Mouse (Mus musculus) limb, embryonic 11.5 days (tissue): ENCODE data around the gene Dhx32. TPM values are rescaled to one million over a fixed set of nuclear protein-coding genes. Genes with fewer than 3 reads are reported as not detected.
A peak's percentile ranks its signal among the peaks of the same experiment; 100 is the strongest.

ENCODE experiments used
- ATAC-seq: fragments of 200-750 bp; cut with Nextera tagmentation; 2 replicates; pipeline ENCODE4 v1.8.0; 2017; ENCODE audit warnings: low read depth; ENCODE audit not compliant: insufficient number of reproducible peaks, low FRiP score, low TSS enrichment
- DNase-seq: peaks from one replicate; pipeline ENCODE4 v3.0.0-alpha.2; 2015; ENCODE audit warnings: low spot score
- H3K27ac ChIP-seq: fragments of 300-500 bp; sonication (generic); replicated peaks from 2 replicates; pipeline ENCODE4 v1.5.1; 2014; ENCODE audit warnings: low read depth, mild to moderate bottlenecking, low read length
- H3K27me3 ChIP-seq: fragments of 300-500 bp; sonication (generic); 2 replicates; pipeline ENCODE4 v1.6.1; 2014; ENCODE audit warnings: mild to moderate bottlenecking, low read length, mixed read lengths; ENCODE audit not compliant: control insufficient read depth, insufficient read depth
- H3K36me3 ChIP-seq: fragments of 300-500 bp; sonication (generic); 2 replicates; pipeline ENCODE4 v1.6.1; 2014; ENCODE audit warnings: mild to moderate bottlenecking, low read length, moderate library complexity, mixed read lengths; ENCODE audit not compliant: control insufficient read depth, insufficient read depth
- H3K4me1 ChIP-seq: fragments of 300-500 bp; sonication (generic); 2 replicates; pipeline ENCODE4 v1.6.1; 2014; ENCODE audit warnings: low read length, mixed read lengths; ENCODE audit not compliant: control insufficient read depth, insufficient read depth
- H3K4me2 ChIP-seq: fragments of 300-500 bp; sonication (generic); 2 replicates; pipeline ENCODE4 v1.6.1; 2014; ENCODE audit warnings: low read depth, mild to moderate bottlenecking, moderate library complexity; ENCODE audit not compliant: severe bottlenecking
- H3K4me3 ChIP-seq: fragments of 300-500 bp; sonication (generic); 2 replicates; pipeline ENCODE4 v1.5.1; 2014; ENCODE audit warnings: low read depth, low read length
- H3K9ac ChIP-seq: fragments of 300-500 bp; sonication (generic); 2 replicates; pipeline ENCODE4 v1.6.1; 2014; ENCODE audit warnings: mild to moderate bottlenecking, low read length
- H3K9me3 ChIP-seq: fragments of 300-500 bp; sonication (generic); 2 replicates; pipeline ENCODE4 v1.6.1; 2016; ENCODE audit warnings: low read length; ENCODE audit not compliant: control insufficient read depth
- WGBS: fragments of 180-500 bp; shearing (Covaris S2); extraction: QIAGEN DNeasy Blood & Tissue Kit; methylation state at CpG from one replicate; pipeline ENCODE4 v1.1.7; 2014; 5-methylcytosine and 5-hydroxymethylcytosine counted together
- polyA plus RNA-seq: library from polyadenylated mRNA; unstranded; fragments of >200 nt; fragmentation: Nextera tagmentation; extraction: Ambion mirVana; gene quantifications from 2 replicates; pipeline ENCODE4 v1.2.1, GENCODE M21; 2014

Dhx32 gene
- polyA plus RNA-seq, 1 experiment from 2014 or later = 19.0 TPM

DNA sequence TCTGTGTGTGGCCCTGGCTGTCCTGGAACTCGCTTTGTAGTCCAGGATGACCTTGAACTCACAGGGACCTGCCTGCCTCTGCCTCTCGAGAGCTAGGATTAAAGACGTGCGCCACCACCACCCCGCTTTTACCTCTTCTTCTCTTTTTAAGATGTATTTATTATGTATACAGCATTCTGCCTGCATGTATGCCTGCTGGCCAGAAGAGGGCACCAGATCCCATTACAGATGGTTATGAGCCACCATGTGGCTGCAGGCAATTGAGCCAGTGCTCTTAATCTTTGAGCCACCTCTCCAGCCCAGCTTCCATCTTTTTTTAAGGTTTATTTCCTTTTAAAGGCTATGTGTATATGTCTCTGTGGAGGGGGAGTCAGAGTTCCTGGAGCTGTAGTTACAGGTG is 98.4 kb downstream of the Dhx32 start:
- Histone ChIP-seq H3K4me1 (no peaks in the 10 kb centered on the region), H3K36me3 (peaks cover 8% of the 10 kb centered on the region; the same call in 1 of the 2 replicates), H3K9ac (no peak overlapping the region), H3K4me2 (no peak overlapping the region), H3K9me3 (no peaks in the 10 kb centered on the region; the same call in 1 of the 2 replicates), H3K27ac (no peak overlapping the region), H3K27me3 (no peaks in the 10 kb centered on the region), H3K4me3 (no peak overlapping the region)
- ATAC-seq (no peak), DNase-seq (no peak)
- WGBS = 85% methylated on average over 5 of the region's 5 CpGs

DNA sequence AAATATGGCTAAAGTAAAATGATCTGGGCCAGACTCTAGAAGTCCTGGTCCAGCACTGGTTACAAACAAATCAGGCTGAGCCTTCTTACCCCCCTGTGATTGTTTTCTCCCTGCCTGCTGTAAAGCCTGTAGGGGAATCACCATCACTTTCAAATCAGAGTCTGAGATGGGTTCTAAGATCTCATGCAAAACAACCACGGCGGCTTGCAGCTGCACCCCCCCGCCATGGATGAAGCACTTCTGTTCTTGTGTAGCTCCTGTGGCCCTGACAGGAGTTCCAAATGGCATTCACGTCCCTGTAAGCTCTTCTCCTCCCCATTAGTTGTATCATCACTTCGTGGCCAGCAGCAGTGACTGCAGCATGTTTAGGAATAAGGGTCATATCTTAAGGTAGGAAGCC is 98.9 kb downstream of the Dhx32 start:
- Histone ChIP-seq H3K4me3 (no peak overlapping the region), H3K27me3 (no peaks in the 10 kb centered on the region), H3K27ac (no peak overlapping the region), H3K9ac (no peak overlapping the region), H3K36me3 (peaks cover 8% of the 10 kb centered on the region; the same call in 1 of the 2 replicates), H3K4me1 (no peaks in the 10 kb centered on the region), H3K9me3 (no peaks in the 10 kb centered on the region; the same call in 1 of the 2 replicates), H3K4me2 (no peak overlapping the region)
- no peak for ATAC-seq
- DNase-seq = no peak
- WGBS = 81% methylated on average over 5 of the region's 5 CpGs

DNA sequence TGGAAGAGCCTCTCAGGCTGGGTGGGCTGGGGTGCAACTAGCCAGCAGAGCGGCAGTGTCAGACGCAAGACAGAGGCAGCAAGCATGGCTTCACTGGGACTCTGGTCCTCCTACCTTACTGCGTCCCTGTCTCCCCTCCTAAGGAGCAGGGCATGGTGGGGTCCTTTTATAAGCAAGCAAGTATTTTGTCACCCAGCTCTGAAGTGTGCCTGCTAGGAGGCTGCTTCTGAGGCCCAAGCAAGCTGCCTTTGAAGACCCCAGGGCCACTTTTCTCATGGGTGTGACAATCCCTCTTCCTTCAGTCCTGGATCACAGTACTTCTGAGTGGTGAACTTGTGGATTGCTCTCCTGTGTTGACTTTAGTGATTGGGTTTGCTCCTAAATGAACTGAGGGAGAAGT is 102.6 kb downstream of the Dhx32 start, which contains the start of gene Mmp21:
Mmp21 (minus strand) TSS at position 101 of the 400 bp plus-strand sequence.
- no peak for DNase-seq
- Histone ChIP-seq H3K27ac (no peak within 1 kb of the TSS), H3K4me2 (no peak within 1 kb of the TSS), H3K4me3 (no peak within 1 kb of the TSS), H3K9ac (no peak within 1 kb of the TSS), H3K27me3 (no peaks in the 10 kb centered on the region), H3K9me3 (no peaks in the 10 kb centered on the region), H3K4me1 (no peaks in the 10 kb centered on the region), H3K36me3 (no peaks in the 10 kb centered on the region)
- ATAC-seq = no peak
- 42% methylated on average over 3 of the region's 3 CpGs for WGBS

DNA sequence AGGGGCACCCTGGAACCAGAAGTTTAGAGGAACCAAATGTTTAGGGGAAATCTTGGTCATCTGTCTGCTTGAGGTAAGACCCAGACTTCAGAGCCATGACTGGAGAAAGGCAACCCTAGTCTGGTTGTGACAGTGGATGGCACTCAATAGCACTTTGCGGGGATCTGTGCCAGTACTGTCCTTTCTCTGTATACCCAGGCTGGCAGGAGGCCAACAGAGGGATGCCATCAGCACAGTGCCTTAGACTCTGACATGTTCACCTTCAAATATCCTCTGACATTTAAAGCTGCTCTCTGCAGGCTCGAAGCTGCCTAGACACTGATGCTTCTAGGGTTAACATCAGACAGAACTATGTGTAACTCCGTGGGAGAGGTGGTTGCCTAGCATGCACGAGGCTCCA is 103.1 kb downstream of the Dhx32 start:
- ATAC-seq = no peak
- H3K9me3 ChIP-seq = no peaks in the 10 kb centered on the region
- no peaks in the 10 kb centered on the region for H3K27me3 ChIP-seq
- no peaks in the 10 kb centered on the region for H3K36me3 ChIP-seq
- no peak overlapping the region for H3K27ac ChIP-seq
- no peak overlapping the region for H3K4me2 ChIP-seq
- no peaks in the 10 kb centered on the region for H3K4me1 ChIP-seq
- H3K9ac ChIP-seq = no peak overlapping the region
- no peak overlapping the region for H3K4me3 ChIP-seq
- WGBS = 70% methylated on average over 4 of the region's 4 CpGs
- no peak for DNase-seq

DNA sequence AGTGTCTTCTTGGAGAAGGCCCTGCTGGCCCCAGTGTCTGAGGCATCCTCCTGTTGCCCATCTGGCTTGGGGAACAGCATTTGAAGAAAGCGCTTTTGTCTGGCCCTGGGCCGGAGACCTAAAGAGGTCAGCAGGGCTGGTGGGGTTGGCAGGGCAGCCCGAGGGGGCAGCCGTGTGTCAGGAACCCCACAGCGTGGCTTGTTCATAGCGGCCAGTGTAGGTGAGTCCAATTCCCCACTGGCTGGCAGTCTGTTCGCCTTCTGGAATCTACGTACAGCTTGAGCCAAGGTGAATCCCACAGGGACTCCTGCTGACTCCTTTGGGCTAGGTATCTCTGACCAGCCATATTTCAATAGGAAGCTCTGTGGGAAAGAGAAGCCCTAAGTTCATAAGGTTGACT is 103.8 kb downstream of the Dhx32 start:
- no peak overlapping the region for H3K9ac ChIP-seq
- DNase-seq (no peak), ATAC-seq (no peak)
- no peak overlapping the region for H3K27ac ChIP-seq
- H3K4me3 ChIP-seq = no peak overlapping the region
- H3K36me3 ChIP-seq = no peaks in the 10 kb centered on the region; the same call in 1 of the 2 replicates
- no peak overlapping the region for H3K4me2 ChIP-seq
- no peaks in the 10 kb centered on the region for H3K4me1 ChIP-seq
- no peaks in the 10 kb centered on the region for H3K9me3 ChIP-seq
- 91% methylated on average over 8 of the region's 8 CpGs for WGBS
- no peaks in the 10 kb centered on the region for H3K27me3 ChIP-seq

DNA sequence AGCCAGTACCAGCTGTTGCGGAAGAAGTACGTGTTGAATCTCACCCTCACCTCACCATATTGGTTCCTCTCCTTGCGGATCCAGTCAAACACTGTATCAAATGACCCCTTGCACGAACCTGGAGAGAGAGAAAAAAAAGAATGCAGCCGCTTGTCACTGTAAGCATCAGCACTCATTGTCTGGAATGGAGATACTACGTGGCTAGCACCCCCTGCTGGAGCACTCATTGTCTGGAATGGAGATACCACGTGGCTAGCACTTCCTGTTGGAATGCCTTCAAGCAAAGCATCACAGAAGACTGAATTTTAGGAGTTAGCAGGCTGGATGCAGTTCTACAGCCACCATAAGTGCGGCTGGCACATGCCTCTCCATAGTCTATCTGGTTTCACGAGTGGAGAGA is 106.5 kb downstream of the Dhx32 start:
- ATAC-seq (no peak), DNase-seq (peak; percentile 37)
- no peak overlapping the region for H3K9ac ChIP-seq
- no peaks in the 10 kb centered on the region for H3K4me1 ChIP-seq
- no peak overlapping the region for H3K27ac ChIP-seq
- peaks cover 9% of the 10 kb centered on the region for H3K36me3 ChIP-seq
- H3K4me2 ChIP-seq = no peak overlapping the region
- H3K27me3 ChIP-seq = no peaks in the 10 kb centered on the region
- H3K9me3 ChIP-seq = no peaks in the 10 kb centered on the region
- H3K4me3 ChIP-seq = no peak overlapping the region
- WGBS = 72% methylated on average over 9 of the region's 9 CpGs

Other genes starting within 250 kb of the Dhx32 start
- gene Tex36, start 180.6 kb downstream of the Dhx32 start, polyA plus RNA-seq = 0.16 TPM in 1 of 2 replicates, not detected in the other
- gene Edrf1, start 145.2 kb downstream of the Dhx32 start, polyA plus RNA-seq = 32.0 and 35.3 TPM in 2 replicates
- gene Mmp21, start 102.7 kb downstream of the Dhx32 start, polyA plus RNA-seq = 0.08 TPM in 1 of 2 replicates, not detected in the other
- gene Bccip, start 73.4 kb downstream of the Dhx32 start, polyA plus RNA-seq = 237 and 240 TPM in 2 replicates
- gene Uros, start 72.7 kb downstream of the Dhx32 start, polyA plus RNA-seq = 35.2 and 35.9 TPM in 2 replicates
- gene Fank1, start 5.9 kb downstream of the Dhx32 start, polyA plus RNA-seq = 0.32 and 0.37 TPM in 2 replicates